Mouse (Mus musculus) kidney, postnatal 0 days (tissue): Measurements from ENCODE around the gene Krt8. TPM values are rescaled to one million over a fixed set of nuclear protein-coding genes. Genes with fewer than 3 reads are reported as not detected.

Source experiments
- ATAC-seq: fragments of 200-750 bp; cut with Nextera tagmentation; replicated peaks from 2 replicates; pipeline ENCODE4 v1.8.0; 2017; ENCODE audit warnings: low read depth, moderate number of reproducible peaks, moderate TSS enrichment, moderate library complexity; ENCODE audit not compliant: low FRiP score
- DNase-seq: peaks from one replicate; pipeline ENCODE4 v3.0.0-alpha.2; 2016; ENCODE audit warnings: low spot score
- H3K27ac ChIP-seq: fragments of 300-500 bp; sonication (generic); 2 replicates; pipeline ENCODE4 v1.5.1; 2014; ENCODE audit warnings: mild to moderate bottlenecking
- H3K27me3 ChIP-seq: fragments of 300-500 bp; sonication (generic); 2 replicates; pipeline ENCODE4 v1.6.1; 2014; ENCODE audit warnings: low read length, mixed read lengths; ENCODE audit not compliant: insufficient read depth
- H3K36me3 ChIP-seq: fragments of 300-500 bp; sonication (generic); 2 replicates; pipeline ENCODE4 v1.6.1; 2014; ENCODE audit warnings: low read length, mixed read lengths; ENCODE audit not compliant: insufficient read depth
- H3K4me1 ChIP-seq: fragments of 300-500 bp; sonication (generic); replicated peaks from 2 replicates; pipeline ENCODE4 v1.6.1; 2014; ENCODE audit warnings: antibody characterized with exemption, low read length, mixed read lengths; ENCODE audit not compliant: insufficient read depth
- H3K4me2 ChIP-seq: fragments of 300-500 bp; sonication (generic); 2 replicates; pipeline ENCODE4 v1.6.1; 2014; ENCODE audit warnings: mild to moderate bottlenecking, low read length, moderate library complexity, mixed read lengths
- H3K4me3 ChIP-seq: fragments of 300-500 bp; sonication (generic); replicated peaks from 2 replicates; pipeline ENCODE4 v1.5.1; 2014; ENCODE audit warnings: low read depth, low read length
- H3K9ac ChIP-seq: fragments of 300-500 bp; sonication (generic); 2 replicates; pipeline ENCODE4 v1.6.1; 2014; ENCODE audit warnings: low read depth, low read length
- H3K9me3 ChIP-seq: fragments of 300-500 bp; sonication (generic); replicated peaks from 2 replicates; pipeline ENCODE4 v1.6.1; 2016; ENCODE audit warnings: low read length, inconsistent platforms, mixed read lengths
- CTCF ChIP-seq: IDR thresholded peaks from 2 replicates; pipeline ENCODE4 v1.5.1; 2016; ENCODE audit warnings: antibody characterized with exemption, low read depth, mild to moderate bottlenecking, moderate library complexity
- WGBS: fragments of 180-500 bp; shearing (Covaris S2); extraction: QIAGEN DNeasy Blood & Tissue Kit; methylation state at CpG from one replicate; pipeline ENCODE4 v1.1.7; 2014; 5-methylcytosine and 5-hydroxymethylcytosine counted together
- polyA plus RNA-seq: library from polyadenylated mRNA; unstranded; fragments of >200 nt; fragmentation: Nextera tagmentation; extraction: Ambion mirVana; gene quantifications from 2 replicates; pipeline ENCODE4 v1.2.1, GENCODE M21; 2015

The Krt8 gene
- polyA plus RNA-seq, 1 experiment from 2014 or later = 305 TPM

DNA sequence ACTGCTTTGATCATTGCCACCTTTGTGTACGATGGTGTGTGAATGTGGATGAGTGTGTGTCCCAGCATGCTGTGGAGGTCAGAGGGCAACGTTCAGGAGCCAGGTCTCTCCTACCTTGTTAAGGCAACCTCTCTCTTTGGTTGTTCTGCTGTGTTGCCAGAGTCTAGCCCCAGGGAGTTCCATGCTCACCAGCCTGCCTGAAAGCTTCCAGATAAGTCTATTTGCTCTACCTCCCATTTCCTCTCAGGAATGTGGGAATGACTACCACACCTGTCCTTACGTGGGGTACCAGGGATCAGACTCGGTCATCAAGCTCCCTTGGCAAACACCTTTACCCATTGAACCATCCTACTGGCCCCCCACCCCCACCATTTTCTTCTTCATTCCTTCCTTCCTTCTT, 36.0 kb upstream of the Krt8 start:
- TF ChIP-seq CTCF = no peak
- Histone ChIP-seq H3K27ac (no peak overlapping the region), H3K4me3 (no peak overlapping the region), H3K27me3 (no peaks in the 10 kb centered on the region), H3K36me3 (no peaks in the 10 kb centered on the region), H3K9ac (no peak overlapping the region), H3K9me3 (no peaks in the 10 kb centered on the region), H3K4me1 (no peaks in the 10 kb centered on the region), H3K4me2 (no peak overlapping the region)
- DNase-seq (no peak), ATAC-seq (no peak)
- 69% methylated on average over 4 of the region's 4 CpGs for WGBS

DNA sequence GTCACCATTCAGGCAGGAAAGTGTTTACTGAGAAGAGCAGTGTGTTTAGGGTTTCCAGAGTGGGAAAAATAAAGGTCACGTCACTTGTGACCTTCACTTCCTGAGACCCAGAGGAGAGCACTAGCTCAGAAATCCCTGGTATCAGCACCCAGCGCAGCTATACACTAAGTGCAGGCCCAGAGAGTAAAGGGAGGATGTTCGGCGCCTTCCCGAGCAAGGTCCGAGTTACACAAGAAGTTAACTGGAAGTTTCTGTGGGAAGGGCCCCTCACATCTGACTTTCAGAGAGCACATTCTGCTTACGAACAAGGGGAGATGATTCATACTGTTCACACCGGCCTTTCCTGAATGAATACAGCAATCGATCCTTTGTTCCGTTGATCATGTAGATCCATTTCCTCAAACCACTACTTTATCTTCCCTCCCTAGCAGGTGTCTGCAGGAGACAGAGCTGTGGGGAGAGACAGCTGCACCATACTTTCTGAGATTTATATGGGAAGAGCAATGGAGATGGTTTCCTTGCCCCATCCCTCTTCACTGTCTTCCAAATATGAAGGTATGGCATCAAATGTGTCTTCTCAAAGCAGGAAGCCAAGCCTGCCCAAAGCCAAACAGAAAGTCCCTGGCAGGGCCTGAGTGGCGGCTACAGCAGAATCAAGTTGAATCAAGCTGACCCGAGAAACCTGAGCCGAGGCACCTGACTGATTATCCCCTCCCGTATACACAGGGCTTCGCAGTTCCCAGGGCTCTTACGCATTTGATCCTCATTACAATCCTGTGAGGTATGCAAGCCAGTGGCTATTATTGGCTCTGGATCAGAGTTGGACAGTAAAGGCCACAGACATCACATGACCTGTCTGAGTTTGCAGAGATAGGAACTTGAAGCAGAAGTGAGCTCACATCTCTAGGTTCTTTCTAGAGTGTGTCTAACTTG, 30.1 kb upstream of the Krt8 start:
- H3K36me3 ChIP-seq = 0 out of 2 replicates have a peak, but pooled peaks cover 3% of the 10 kb centered on the region
- no peaks in the 10 kb centered on the region for H3K9me3 ChIP-seq
- no peak; the same call in 1 of the 2 replicates for ATAC-seq
- TF ChIP-seq CTCF = no peak
- no peak overlapping the region for H3K27ac ChIP-seq
- H3K4me3 ChIP-seq = no peak overlapping the region
- H3K9ac ChIP-seq = no peak overlapping the region
- no peak for DNase-seq
- WGBS = 59% methylated on average over 16 of the region's 16 CpGs
- no peak overlapping the region for H3K4me2 ChIP-seq
- H3K4me1 ChIP-seq = no peaks in the 10 kb centered on the region
- no peaks in the 10 kb centered on the region for H3K27me3 ChIP-seq

DNA sequence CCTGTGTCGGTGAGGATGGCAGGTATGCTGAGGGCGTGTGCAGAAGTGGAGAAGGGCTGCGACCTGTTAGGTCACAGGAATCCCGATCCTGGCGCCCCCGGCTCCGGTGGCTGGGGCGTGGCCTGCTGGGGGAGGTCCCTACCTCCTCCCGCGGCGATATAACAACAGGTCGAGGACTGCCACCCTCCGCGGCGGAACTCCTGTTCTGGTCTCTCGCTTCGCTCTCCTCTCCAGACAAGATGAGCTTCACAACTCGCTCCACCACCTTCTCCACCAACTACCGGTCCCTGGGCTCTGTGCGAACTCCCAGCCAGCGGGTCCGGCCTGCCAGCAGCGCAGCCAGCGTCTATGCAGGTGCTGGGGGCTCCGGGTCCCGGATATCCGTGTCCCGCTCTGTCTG, 23.8 kb upstream of the Krt8 start, which contains the start of gene Krt18:
TSS of gene Krt18 (plus strand) at position 141 of the 400 bp plus-strand sequence.
- peak within 1 kb of the TSS; percentile 69 for H3K9ac ChIP-seq

DNA sequence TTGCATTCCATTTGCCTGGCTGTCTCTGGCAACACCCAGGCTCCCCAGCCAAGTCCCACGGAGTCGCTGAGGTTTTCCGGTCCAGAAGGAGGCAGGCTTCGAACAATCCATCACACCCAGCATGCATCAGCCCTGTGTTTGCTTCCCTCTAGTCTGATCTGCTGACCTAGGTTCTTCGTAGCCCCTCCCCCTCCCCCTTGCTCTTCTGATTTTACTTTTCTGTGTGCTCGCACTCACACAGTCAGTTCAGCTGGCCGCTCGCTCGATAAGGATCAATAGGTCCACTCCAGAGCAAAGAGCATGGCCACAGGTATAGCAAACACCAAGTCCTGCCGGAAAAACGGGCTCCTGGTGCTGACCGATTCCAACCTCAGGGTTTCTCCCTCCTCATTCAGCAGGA, 22.1 kb upstream of the Krt8 start:
- Histone ChIP-seq H3K9me3 (no peaks in the 10 kb centered on the region), H3K27me3 (no peaks in the 10 kb centered on the region), H3K4me2 (peak overlapping the region; percentile 21; the same call in 1 of the 2 replicates), H3K4me1 (peaks cover 20% of the 10 kb centered on the region), H3K4me3 (no peak overlapping the region), H3K27ac (peak overlapping the region; percentile 2; the same call in 1 of the 2 replicates), H3K36me3 (0 out of 2 replicates have a peak, but pooled peaks cover 3% of the 10 kb centered on the region), H3K9ac (no peak overlapping the region)
- DNase-seq (no peak), ATAC-seq (no peak)
- 21% methylated on average over 12 of the region's 12 CpGs for WGBS
- no peak for TF ChIP-seq CTCF

More for the DNA sequence above, 23.8 kb upstream of the Krt8 start, which contains the start of gene Krt18:
- peak within 1 kb of the TSS; percentile 75 for H3K27ac ChIP-seq
- peak within 1 kb of the TSS; percentile 43 for H3K4me3 ChIP-seq
- WGBS = 2% methylated on average over 28 of the region's 28 CpGs
- no peak for TF ChIP-seq CTCF
- H3K9me3 ChIP-seq = no peaks in the 10 kb centered on the region
- H3K4me1 ChIP-seq = peaks cover 20% of the 10 kb centered on the region
- ATAC-seq (0 out of 2 replicates have a peak, but pooled peaks have one; percentile 31), DNase-seq (no peak)
- H3K27me3 ChIP-seq = no peaks in the 10 kb centered on the region
- 0 out of 2 replicates have a peak, but pooled peaks cover 3% of the 10 kb centered on the region for H3K36me3 ChIP-seq
- H3K4me2 ChIP-seq = peak within 1 kb of the TSS; percentile 60

DNA sequence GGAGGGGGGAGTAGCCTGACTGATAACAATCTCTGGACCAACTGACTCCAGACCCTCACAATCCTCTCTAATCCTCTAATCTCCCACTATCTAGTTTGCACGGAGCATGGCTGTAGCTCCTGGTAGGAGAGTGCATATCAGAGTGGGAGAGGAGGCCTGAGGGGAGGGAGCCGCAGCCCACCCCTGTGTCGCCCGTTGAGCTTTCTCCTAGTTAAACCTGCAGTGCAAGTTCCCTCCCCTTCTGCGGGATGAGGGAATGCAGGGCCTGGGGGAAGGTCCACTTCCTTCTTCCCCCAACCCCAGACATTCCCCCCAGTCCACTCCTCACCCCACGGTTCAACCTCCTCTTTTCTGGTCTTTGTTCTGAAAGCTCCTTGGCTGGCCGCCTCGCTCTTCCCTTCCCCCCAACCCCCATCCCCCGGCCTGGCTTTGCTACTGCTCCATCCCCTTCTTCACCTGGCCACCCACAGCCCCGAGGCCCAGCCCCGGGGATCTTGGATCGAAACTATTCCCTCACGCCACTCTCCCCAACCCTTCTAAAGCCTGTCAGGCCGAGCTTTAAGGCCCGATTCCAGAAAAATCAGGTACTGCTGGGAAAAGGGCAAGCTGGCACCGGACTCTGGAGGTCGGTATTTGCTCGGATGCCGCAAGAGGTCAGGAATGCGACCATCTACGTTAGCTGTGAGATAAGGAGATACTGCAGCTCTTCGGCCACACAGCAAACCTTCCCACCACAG, 21.0 kb upstream of the Krt8 start:
- DNase-seq (peak; percentile 50), ATAC-seq (peak; percentile 40; the same call in 1 of the 2 replicates)
- Histone ChIP-seq H3K27ac (peak overlapping the region; percentile 73), H3K27me3 (no peaks in the 10 kb centered on the region), H3K4me1 (peaks cover 20% of the 10 kb centered on the region), H3K9ac (peak overlapping the region; percentile 32), H3K36me3 (no peaks in the 10 kb centered on the region), H3K4me2 (peak overlapping the region; percentile 42), H3K9me3 (no peaks in the 10 kb centered on the region), H3K4me3 (0 out of 2 replicates have a peak overlapping the region, but pooled peaks have one; percentile 16)
- TF ChIP-seq CTCF = no peak
- 9% methylated on average over 22 of the region's 22 CpGs for WGBS

DNA sequence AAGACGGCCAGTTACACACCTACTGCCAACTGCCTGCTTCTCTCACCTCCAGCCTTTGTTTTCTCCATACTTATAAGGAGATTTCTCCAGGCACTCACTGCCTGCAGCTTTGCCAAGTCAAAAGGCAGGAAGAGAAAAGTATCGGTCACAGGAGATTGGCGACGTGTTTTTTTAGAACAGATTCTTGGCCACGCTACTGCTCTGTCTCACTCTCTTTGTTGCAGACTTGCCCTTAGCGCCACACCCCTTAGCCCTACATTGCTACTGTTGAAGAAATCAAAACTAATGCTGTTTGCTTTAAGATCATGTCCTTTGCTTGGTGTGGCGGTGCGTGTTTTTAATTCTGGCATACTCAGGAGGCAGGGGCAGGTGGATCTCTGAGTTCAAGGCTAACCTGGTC, 19.6 kb upstream of the Krt8 start:
- ATAC-seq (no peak), DNase-seq (no peak)
- Histone ChIP-seq H3K4me2 (no peak overlapping the region), H3K36me3 (no peaks in the 10 kb centered on the region), H3K27me3 (no peaks in the 10 kb centered on the region), H3K9me3 (no peaks in the 10 kb centered on the region), H3K4me1 (peaks cover 20% of the 10 kb centered on the region), H3K27ac (peak overlapping the region; percentile 19; the same call in 1 of the 2 replicates), H3K9ac (no peak overlapping the region), H3K4me3 (no peak overlapping the region)
- 51% methylated on average over 8 of the region's 8 CpGs for WGBS
- TF ChIP-seq CTCF = no peak
